Mouse (Mus musculus) liver, embryonic 11.5 days (tissue): Measurements from ENCODE around the gene Dab2ip. TPM values are rescaled to one million over a fixed set of nuclear protein-coding genes. Genes with fewer than 3 reads are reported as not detected.

Experiments used
- ATAC-seq: fragments of 200-750 bp; cut with Nextera tagmentation; replicated peaks from 2 replicates; pipeline ENCODE4 v1.8.0; 2017; ENCODE audit warnings: moderate number of reproducible peaks, mild to moderate bottlenecking, moderate TSS enrichment, moderate library complexity; ENCODE audit not compliant: low FRiP score
- DNase-seq: peaks from one replicate; pipeline ENCODE4 v3.0.0-alpha.2; 2017; ENCODE audit warnings: low spot score
- H3K27ac ChIP-seq: fragments of 300-500 bp; sonication (generic); 2 replicates; pipeline ENCODE4 v1.5.1; 2014; ENCODE audit warnings: mild to moderate bottlenecking, low read depth, low read length, control low read depth
- H3K27me3 ChIP-seq: fragments of 300-500 bp; sonication (generic); replicated peaks from 2 replicates; pipeline ENCODE4 v1.6.1; 2014; ENCODE audit warnings: low read length, mixed read lengths; ENCODE audit not compliant: control insufficient read depth, insufficient read depth
- H3K36me3 ChIP-seq: fragments of 300-500 bp; sonication (generic); 2 replicates; pipeline ENCODE4 v1.6.1; 2014; ENCODE audit warnings: mild to moderate bottlenecking, low read length, moderate library complexity, mixed read lengths; ENCODE audit not compliant: control insufficient read depth, insufficient read depth
- H3K4me1 ChIP-seq: fragments of 300-500 bp; sonication (generic); replicated peaks from 2 replicates; pipeline ENCODE4 v1.6.1; 2014; ENCODE audit warnings: low read length, mixed read lengths; ENCODE audit not compliant: control insufficient read depth, insufficient read depth
- H3K4me2 ChIP-seq: fragments of 300-500 bp; sonication (generic); 2 replicates; pipeline ENCODE4 v1.6.1; 2014; ENCODE audit warnings: mild to moderate bottlenecking, control low read depth, moderate library complexity
- H3K4me3 ChIP-seq: fragments of 300-500 bp; sonication (generic); 2 replicates; pipeline ENCODE4 v1.5.1; 2014; ENCODE audit warnings: low read depth, low read length, control low read depth
- H3K9ac ChIP-seq: fragments of 300-500 bp; sonication (generic); 2 replicates; pipeline ENCODE4 v1.6.1; 2014; ENCODE audit warnings: low read depth, low read length, control low read depth
- H3K9me3 ChIP-seq: fragments of 300-500 bp; sonication (generic); 2 replicates; pipeline ENCODE4 v1.6.1; 2016; ENCODE audit warnings: low read length, inconsistent platforms, mixed read lengths; ENCODE audit not compliant: control insufficient read depth
- WGBS: fragments of 180-500 bp; shearing (Covaris S2); extraction: QIAGEN DNeasy Blood & Tissue Kit; methylation state at CpG from one replicate; pipeline ENCODE4 v1.1.7; 2014; 5-methylcytosine and 5-hydroxymethylcytosine counted together
- polyA plus RNA-seq: library from polyadenylated mRNA; unstranded; fragments of >200 nt; fragmentation: Nextera tagmentation; extraction: Ambion mirVana; gene quantifications from 2 replicates; pipeline ENCODE4 v1.2.1, GENCODE M21; 2014

Gene Dab2ip
- polyA plus RNA-seq, 1 experiment from 2014 or later, result 20.0 TPM

DNA sequence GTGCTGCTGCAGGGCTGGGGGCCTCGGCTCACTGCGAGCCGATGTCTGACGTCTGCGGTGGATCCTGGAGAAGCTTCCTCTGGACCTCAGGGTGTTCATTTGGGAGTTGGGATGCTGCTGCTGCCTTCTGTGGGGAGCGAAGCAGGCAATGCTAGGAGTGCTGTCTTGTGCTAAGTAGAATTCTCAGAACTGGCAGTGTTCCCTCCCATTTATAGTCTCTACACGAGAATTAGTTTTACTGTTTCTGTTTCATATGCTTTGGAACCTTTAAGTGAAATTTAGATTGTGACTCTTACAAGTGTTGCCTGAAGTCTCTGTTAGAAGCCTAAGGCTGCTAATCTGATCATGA lies 138.1 kb downstream of the Dab2ip start:
- no peaks in the 10 kb centered on the region for H3K36me3 ChIP-seq
- H3K4me3 ChIP-seq, result no peak overlapping the region
- H3K4me1 ChIP-seq, result peaks cover 52% of the 10 kb centered on the region
- 72% methylated on average over 7 of the region's 7 CpGs for WGBS
- no peak overlapping the region for H3K27ac ChIP-seq
- no peaks in the 10 kb centered on the region for H3K27me3 ChIP-seq
- no peak overlapping the region for H3K9ac ChIP-seq
- DNase-seq (no peak), ATAC-seq (no peak)
- no peaks in the 10 kb centered on the region for H3K9me3 ChIP-seq
- H3K4me2 ChIP-seq, result no peak overlapping the region

- WGBS, result 54% methylated on average over 3 of the region's 3 CpGs
- Histone ChIP-seq H3K4me1 (peaks cover 46% of the 10 kb centered on the region), H3K4me3 (no peak overlapping the region), H3K9me3 (no peaks in the 10 kb centered on the region), H3K27ac (peak overlapping the region; percentile 4; the same call in 1 of the 2 replicates), H3K9ac (no peak overlapping the region), H3K36me3 (no peaks in the 10 kb centered on the region), H3K27me3 (no peaks in the 10 kb centered on the region), H3K4me2 (peak overlapping the region; percentile 19)
- no peak for DNase-seq
- ATAC-seq, result no peak
These were observed 138.7 kb downstream of the Dab2ip start for GRCm38 (mm10) chr2:35696542-35697391.

DNA sequence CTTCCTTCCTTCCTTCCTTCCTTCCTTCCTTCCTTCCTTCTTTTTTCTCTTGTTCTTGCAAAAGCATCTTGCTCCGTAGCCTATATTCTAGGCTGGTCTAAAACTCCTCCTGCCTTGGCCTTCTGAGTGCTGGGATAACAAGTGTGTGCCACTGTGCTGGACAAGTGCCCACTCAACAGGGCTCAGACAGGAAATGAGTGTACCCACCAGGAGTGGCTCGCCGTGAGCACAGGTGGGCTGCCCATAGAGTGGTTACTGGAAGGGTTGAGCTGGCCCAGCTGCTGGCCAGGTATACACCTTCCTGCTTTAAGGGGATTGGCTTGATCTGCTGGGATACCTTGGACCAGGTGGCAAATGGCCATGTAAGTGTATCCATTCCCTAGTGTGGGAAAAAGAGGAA lies 139.7 kb downstream of the Dab2ip start:
- no peak for DNase-seq
- Histone ChIP-seq H3K36me3 (no peaks in the 10 kb centered on the region), H3K27ac (no peak overlapping the region), H3K4me1 (peaks cover 37% of the 10 kb centered on the region), H3K9me3 (no peaks in the 10 kb centered on the region), H3K9ac (no peak overlapping the region), H3K27me3 (no peaks in the 10 kb centered on the region), H3K4me3 (no peak overlapping the region), H3K4me2 (no peak overlapping the region)
- WGBS, result 89% methylated on average over 3 of the region's 3 CpGs
- no peak for ATAC-seq

DNA sequence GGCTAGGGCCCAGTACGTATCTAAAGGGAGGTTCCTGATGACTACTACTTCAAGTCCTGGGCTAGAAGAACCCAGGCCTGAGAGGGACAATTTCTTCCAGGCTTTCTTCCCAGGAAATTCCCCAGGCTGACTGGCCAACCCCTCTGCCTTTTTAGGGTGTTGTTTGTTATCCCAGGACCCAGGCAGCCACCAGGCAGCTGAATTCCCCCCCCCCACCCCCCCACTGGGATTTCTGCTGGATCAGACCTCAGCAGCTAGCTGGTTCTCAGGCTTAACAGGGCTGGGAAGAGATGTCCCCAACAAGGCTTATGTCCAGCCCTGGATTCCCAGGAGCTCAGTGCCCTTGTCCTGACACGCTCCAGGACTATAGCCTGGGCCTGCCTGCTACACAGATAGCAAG lies 142.9 kb downstream of the Dab2ip start:
- H3K9ac ChIP-seq, result no peak overlapping the region
- no peak overlapping the region for H3K27ac ChIP-seq
- WGBS, result 85% methylated on average over 2 of the region's 2 CpGs
- no peaks in the 10 kb centered on the region for H3K9me3 ChIP-seq
- no peaks in the 10 kb centered on the region for H3K27me3 ChIP-seq
- H3K4me2 ChIP-seq, result no peak overlapping the region
- no peak for ATAC-seq
- H3K4me1 ChIP-seq, result peaks cover 17% of the 10 kb centered on the region
- H3K36me3 ChIP-seq, result no peaks in the 10 kb centered on the region; the same call in 1 of the 2 replicates
- no peak for DNase-seq
- H3K4me3 ChIP-seq, result no peak overlapping the region

GRCm38 (mm10) chr2:35702001-35702400 lies 143.9 kb downstream of the Dab2ip start:
- no peak overlapping the region for H3K4me2 ChIP-seq
- H3K27ac ChIP-seq, result no peak overlapping the region
- H3K4me1 ChIP-seq, result peaks cover 11% of the 10 kb centered on the region
- no peak overlapping the region for H3K9ac ChIP-seq
- H3K9me3 ChIP-seq, result no peaks in the 10 kb centered on the region
- ATAC-seq, result no peak
- no peaks in the 10 kb centered on the region; the same call in 1 of the 2 replicates for H3K36me3 ChIP-seq
- WGBS, result 89% methylated on average over 7 of the region's 7 CpGs
- no peak for DNase-seq
- no peaks in the 10 kb centered on the region for H3K27me3 ChIP-seq
- no peak overlapping the region for H3K4me3 ChIP-seq

GRCm38 (mm10) chr2:35702608-35703007 lies 144.5 kb downstream of the Dab2ip start:
- no peak for DNase-seq
- H3K4me1 ChIP-seq, result peaks cover 5% of the 10 kb centered on the region; the same call in 1 of the 2 replicates

DNA sequence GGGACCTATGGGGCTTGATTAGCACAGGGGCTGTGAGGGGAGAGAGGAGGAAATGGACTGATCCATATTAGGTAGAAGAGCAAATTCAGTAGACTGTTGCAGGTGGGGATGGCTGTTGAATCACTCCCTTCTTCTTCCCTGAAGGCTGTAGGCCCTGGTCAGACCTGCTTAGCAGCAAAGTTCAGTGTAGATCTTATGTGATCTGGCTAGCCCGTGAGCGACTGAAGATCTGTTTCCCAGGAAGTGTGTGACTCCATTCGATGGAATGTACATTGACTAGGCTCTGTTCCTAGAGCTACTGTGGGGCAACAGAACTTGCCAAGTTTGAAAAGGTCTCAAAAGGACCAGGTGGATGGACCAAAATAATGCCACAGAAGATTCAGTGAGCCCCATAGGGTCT lies 145.2 kb downstream of the Dab2ip start:
- no peaks in the 10 kb centered on the region for H3K27me3 ChIP-seq
- ATAC-seq, result no peak
- DNase-seq, result no peak
- H3K4me1 ChIP-seq, result peaks cover 5% of the 10 kb centered on the region; the same call in 1 of the 2 replicates
- no peak overlapping the region for H3K4me3 ChIP-seq
- 87% methylated on average over 3 of the region's 3 CpGs for whole genome bisulfite sequencing
- H3K4me2 ChIP-seq, result no peak overlapping the region
- H3K27ac ChIP-seq, result no peak overlapping the region
- H3K9me3 ChIP-seq, result no peaks in the 10 kb centered on the region
- no peak overlapping the region for H3K9ac ChIP-seq
- H3K36me3 ChIP-seq, result peaks cover 2% of the 10 kb centered on the region; the same call in 1 of the 2 replicates

More at GRCm38 (mm10) chr2:35702608-35703007, 144.5 kb downstream of the Dab2ip start:
- Histone ChIP-seq H3K9me3 (no peaks in the 10 kb centered on the region), H3K4me3 (no peak overlapping the region), H3K4me2 (no peak overlapping the region), H3K36me3 (peaks cover 2% of the 10 kb centered on the region; the same call in 1 of the 2 replicates), H3K9ac (no peak overlapping the region), H3K27ac (no peak overlapping the region), H3K27me3 (no peaks in the 10 kb centered on the region)
- WGBS, result 82% methylated on average over 6 of the region's 6 CpGs
- ATAC-seq, result no peak

GRCm38 (mm10) chr2:35712611-35713010 lies 154.5 kb downstream of the Dab2ip start:
- H3K9me3 ChIP-seq, result no peaks in the 10 kb centered on the region
- H3K4me2 ChIP-seq, result no peak overlapping the region
- no peak overlapping the region for H3K4me3 ChIP-seq
- ATAC-seq (no peak), DNase-seq (no peak)
- WGBS, result 92% methylated on average over 5 of the region's 5 CpGs
- no peak overlapping the region for H3K27ac ChIP-seq
- no peak overlapping the region for H3K9ac ChIP-seq
- peaks cover 10% of the 10 kb centered on the region; the same call in 1 of the 2 replicates for H3K36me3 ChIP-seq
- H3K27me3 ChIP-seq, result no peaks in the 10 kb centered on the region
- H3K4me1 ChIP-seq, result no peaks in the 10 kb centered on the region

DNA sequence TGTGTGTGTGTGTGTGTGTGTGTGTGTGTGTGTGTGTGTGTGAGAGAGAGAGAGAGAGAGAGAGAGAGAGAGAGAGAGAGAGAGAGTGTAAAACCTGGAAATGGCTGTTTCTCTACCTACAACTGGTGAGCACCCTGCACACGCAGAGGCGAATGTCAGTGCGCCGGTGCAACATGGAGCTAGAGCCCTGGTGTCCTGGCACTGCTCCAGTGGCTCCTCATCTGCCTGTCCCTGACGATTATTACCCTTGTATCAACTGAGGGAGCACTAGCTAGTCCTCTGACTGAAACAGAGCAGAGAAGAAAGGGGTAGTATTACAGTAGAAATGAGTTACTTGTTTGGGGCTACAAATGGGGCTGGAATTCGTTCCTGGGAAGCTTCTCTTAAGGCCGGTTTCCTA lies 155.4 kb downstream of the Dab2ip start:
- ATAC-seq (no peak), DNase-seq (no peak)
- Histone ChIP-seq H3K27me3 (no peaks in the 10 kb centered on the region), H3K4me1 (no peaks in the 10 kb centered on the region), H3K9ac (no peak overlapping the region), H3K9me3 (no peaks in the 10 kb centered on the region), H3K36me3 (peaks cover 11% of the 10 kb centered on the region; the same call in 1 of the 2 replicates), H3K27ac (no peak overlapping the region), H3K4me3 (no peak overlapping the region), H3K4me2 (no peak overlapping the region)
- 84% methylated on average over 7 of the region's 7 CpGs for WGBS
